Mouse (Mus musculus) lung, postnatal 10 days (tissue): Measurements from ENCODE around the gene Gpc6.
A peak's percentile ranks its signal among the peaks of the same experiment; 100 is the strongest.

ENCODE experiments used
- DNase-seq: peaks from one replicate; pipeline ENCODE4 v3.0.0; 2021

The Gpc6 gene

GRCm38 (mm10) chr14:117650141-117650540, 725.0 kb downstream of the Gpc6 start:
- DNase-seq, result no peak

DNA sequence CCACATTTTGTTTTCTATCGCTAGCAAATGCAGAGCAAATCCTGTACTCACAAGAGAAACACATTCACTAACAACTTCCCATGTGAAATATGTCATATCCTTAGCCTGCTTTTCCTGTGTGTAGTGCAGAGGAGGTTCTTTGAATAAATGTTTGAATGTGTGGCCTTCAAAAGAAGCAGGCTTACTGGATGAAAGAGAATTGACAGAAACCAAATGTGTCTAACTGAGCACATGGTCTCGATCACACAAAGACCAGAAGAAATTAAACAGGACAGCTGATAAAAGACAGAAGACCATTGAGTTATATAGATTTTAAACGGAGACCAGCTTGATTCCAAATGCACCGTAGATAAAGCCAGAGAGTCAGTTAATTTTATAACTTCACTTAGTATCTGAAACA, 726.2 kb downstream of the Gpc6 start:
- no peak for DNase-seq

- DNase-seq, result no peak
Measured at GRCm38 (mm10) chr14:117651938-117652337, 726.8 kb downstream of the Gpc6 start.

DNA sequence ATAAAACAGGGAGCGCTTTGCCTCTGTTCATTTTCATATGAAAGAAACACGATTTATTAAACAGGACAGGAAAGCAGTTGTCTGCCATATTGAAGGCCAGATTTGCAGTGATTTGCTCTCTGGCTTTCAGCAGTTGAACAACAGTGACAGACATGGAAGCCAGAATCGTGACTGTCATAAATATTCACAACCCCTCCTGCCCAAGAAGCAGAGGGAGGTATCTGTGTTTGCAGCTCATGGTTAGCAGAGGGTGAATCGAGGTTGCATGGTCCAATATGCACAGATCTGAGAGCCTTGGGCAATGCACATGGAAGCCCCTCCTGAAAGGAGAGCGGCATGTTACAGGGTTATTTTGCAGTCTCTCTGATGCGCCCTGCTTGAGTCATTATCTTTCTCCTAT, 730.3 kb downstream of the Gpc6 start:
- no peak for DNase-seq

DNA sequence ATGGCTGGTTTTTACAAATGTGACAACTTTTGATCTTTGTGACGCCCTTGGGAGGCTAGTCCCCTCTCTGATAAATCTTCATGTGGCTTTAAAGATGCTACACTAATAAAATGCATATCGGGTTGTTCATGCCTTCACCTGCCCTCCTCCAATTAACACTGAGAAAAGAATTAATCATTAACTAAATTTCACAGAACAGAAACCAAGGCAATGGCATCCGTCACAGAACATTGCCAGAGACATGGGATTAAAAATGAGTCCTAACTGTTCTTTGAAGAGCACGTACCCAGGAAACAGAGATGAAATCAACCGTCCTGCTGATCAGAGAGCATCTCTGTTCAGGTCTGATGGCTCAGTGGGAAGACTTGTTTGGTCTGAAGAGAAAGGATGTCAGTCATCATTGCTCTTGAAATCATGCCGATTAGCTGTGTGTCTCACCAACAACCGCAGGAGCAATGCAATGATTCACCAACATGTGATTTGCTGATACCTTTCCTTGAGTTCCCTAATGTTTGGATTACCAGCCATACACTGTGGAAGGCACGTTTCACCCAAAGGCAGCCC, 734.2 kb downstream of the Gpc6 start:
- no peak for DNase-seq

DNA sequence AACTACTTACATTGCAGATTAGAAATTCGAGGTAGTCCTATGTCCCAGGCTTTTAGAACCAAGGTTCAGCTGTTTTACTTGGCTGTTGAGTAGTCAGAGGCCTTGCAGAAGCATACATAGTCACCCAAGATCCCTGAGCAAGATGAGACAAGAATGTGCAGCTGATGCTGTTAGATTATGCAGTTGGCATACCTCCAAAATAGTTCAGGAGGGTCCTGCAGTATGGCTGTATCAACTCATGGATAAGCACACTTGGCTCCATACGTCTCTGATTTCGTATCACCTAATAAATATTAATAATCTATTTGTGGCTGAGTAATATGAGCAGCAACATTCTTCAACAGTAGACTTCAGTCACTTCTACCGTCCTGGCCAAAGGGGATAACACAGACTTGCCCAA, 737.1 kb downstream of the Gpc6 start:
- DNase-seq, result no peak

DNA sequence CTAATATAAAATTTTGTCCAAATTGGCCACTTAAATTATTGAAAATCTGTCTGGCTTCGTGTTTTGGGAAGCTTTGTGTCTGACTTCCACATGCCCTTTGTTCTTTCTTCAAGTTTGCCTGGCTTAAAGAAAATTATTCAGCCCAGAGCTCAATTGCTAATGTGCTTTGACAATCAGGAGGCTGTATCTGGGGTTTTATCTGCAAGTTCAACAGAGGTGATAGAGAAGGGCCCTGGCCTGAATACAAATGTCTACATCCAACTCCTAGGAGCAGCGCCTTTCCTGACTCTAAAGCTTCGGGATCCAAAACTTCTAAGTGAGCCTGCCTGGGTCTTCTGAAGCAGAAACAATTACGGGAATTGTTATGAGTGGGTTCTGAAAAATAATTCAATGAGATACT, 739.7 kb downstream of the Gpc6 start:
- no peak for DNase-seq

GRCm38 (mm10) chr14:117666126-117666525, 741.0 kb downstream of the Gpc6 start:
- no peak for DNase-seq

DNA sequence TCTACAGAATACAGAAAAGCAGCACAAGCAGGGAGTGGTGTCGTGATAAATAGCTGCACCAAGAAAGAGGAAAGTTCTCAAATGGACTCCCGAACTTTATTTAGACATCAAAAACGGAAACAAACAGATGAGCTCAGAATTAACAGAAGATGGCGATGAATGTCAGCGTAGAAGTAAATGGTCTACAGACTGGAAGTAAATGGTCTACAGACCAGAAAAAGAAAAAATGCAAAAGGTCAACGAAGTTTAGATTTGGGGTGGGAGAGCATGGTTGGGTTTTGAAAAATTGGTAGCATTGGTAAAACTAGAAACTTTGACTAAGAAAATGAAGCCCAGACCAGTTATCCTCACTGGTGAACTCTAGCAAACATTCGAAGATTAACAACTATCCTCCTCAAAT, 748.4 kb downstream of the Gpc6 start:
- no peak for DNase-seq

- DNase-seq, result no peak
Measured at GRCm38 (mm10) chr14:117674482-117674881, 749.4 kb downstream of the Gpc6 start.

- no peak for DNase-seq
Measured at GRCm38 (mm10) chr14:117679926-117680325, 754.8 kb downstream of the Gpc6 start.

- DNase-seq, result peak; percentile 4
Measured at GRCm38 (mm10) chr14:117681321-117681921, 756.3 kb downstream of the Gpc6 start.

DNA sequence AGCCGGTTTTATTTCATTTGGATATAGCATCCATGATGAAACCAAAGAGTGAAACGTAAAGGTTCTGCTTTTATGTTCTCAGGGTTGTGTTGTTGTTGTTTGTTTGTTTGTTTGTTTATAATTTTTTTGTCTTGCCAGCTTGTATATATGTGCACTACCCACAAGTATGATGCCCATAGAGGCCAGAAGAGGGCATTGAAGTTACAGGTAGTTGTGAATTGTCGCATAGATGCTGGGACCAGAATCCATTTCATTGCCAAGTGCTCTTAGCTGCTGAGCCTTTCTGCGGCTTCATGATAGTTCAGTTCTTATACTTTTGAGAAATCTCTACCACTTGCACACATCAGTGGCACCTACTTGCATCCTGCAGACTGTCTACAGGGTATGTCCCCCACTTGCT, 758.0 kb downstream of the Gpc6 start:
- DNase-seq, result no peak

- no peak for DNase-seq
Measured at GRCm38 (mm10) chr14:117689848-117690247, 764.7 kb downstream of the Gpc6 start.

- no peak for DNase-seq
Measured at GRCm38 (mm10) chr14:117695565-117695964, 770.5 kb downstream of the Gpc6 start.

GRCm38 (mm10) chr14:117700670-117701280, 775.7 kb downstream of the Gpc6 start:
- DNase-seq, result no peak

DNA sequence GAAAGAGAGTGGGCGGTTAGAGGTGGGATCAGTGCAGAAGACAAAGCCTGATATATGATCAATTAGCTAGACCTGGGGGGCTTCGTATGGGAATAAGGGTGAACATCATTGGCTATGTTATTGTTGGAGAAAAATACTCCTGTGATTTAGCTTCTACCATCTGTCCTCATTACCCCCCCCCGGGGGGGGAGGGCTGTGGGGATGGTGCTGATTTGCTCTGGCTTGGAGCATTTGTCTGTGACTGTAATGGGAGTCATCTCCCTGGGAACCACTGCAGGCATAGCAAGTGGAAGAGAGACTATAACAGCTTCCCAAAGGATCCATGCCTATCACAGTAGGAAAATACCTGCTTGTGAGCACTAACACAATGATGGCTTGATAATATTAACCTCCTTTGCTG, 783.7 kb downstream of the Gpc6 start:
- no peak for DNase-seq

GRCm38 (mm10) chr14:117710463-117710911, 785.4 kb downstream of the Gpc6 start:
- DNase-seq, result peak; percentile 3

GRCm38 (mm10) chr14:117712311-117712710, 787.2 kb downstream of the Gpc6 start:
- DNase-seq, result no peak

DNA sequence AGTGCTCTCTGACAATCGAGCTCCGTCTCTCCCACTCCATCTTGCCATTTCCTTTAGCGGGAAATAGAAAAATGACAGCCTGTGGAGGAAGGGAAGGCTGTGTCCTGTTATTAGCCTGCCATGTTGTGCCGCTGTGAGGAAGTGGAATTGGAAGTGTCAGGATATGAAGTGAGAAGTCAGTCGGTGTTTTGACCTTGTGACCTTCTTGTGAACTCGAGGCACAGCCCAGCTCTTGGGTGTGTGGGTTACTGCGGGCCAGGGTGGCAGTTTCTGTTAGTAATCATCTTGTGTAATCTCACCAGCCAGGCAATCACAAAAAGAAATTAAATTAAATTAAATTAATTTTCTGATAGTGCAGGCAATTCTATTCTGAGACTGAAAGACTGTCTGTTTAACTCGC, 789.0 kb downstream of the Gpc6 start:
- no peak for DNase-seq

- no peak for DNase-seq
Measured at GRCm38 (mm10) chr14:117716305-117716704, 791.2 kb downstream of the Gpc6 start.

- DNase-seq, result no peak
Measured at GRCm38 (mm10) chr14:117728741-117729140, 803.6 kb downstream of the Gpc6 start.

GRCm38 (mm10) chr14:117755231-117755630, 830.1 kb downstream of the Gpc6 start:
- DNase-seq, result no peak

- DNase-seq, result peak; percentile 19
Measured at GRCm38 (mm10) chr14:117756505-117756904, 831.4 kb downstream of the Gpc6 start.
